12 mouse cellular contexts compared by ENCODE assay signal in the genomic region with DNA sequence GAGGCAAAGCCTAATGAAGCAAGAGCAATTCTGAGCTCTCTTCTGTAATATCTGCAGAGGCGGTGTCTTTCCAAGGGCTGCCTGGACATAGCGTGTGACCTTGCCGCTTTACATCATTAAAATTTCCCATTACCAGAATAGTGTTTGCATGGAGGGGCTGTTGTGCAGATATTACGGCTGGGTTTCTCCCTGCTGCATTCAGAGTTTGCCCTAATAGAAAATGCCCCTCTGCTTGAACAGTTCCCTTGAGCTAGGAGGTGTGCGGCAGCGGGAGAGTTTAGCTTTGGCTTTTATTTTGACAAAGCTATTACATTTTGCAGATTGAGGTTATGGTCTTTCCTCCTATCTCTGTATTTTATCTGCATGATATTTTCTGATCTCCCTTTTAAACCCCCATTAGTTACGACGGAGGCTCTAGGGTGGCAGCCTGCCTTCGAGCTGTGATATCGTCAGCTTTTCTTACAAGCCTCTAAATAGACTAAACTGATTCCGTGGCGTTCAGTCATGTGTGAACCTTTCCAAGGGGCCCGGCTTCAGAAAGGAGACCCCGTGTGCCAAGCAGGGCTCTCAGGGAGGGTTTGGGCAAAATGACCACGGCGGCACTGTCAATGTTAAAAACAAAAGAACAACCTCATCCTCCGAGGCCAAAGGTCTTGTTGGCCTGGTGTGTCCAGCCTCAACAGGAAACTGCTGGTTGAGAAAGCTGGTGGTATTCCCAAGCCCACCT.
A peak's percentile ranks its signal among the peaks of the same experiment; 100 is the strongest.
DNase-seq lines count a peak whose midpoint lies in the region; ATAC-seq lines count a peak whose summit lies in the region.
"Had no signal": no experiment of that assay in that cellular context is flagged by ENCODE, and none has a peak within 500 bp of the region (broad histone marks: within the 10 kb centered on the region; RNA-seq: fewer than 3 reads in every experiment).

No protein-coding gene starts in this region.

- H3K4me3 ChIP-seq in forebrain, embryonic 10.5 days: peak overlapping the region; percentile 17; the same call in 1 of the 2 replicates
- H3K4me3 ChIP-seq in hindbrain, embryonic 15.5 days: no peak overlapping the region
- H3K4me3 ChIP-seq in midbrain, embryonic 15.5 days: no peak overlapping the region
- H3K4me3 ChIP-seq: embryonic facial prominence, embryonic 12.5 days; heart, adult 2 months had no signal

- H3K27ac ChIP-seq in forebrain, embryonic 10.5 days: peak overlapping the region; percentile 82
- peak overlapping the region; percentile 66 for H3K27ac ChIP-seq in hindbrain, embryonic 15.5 days (replicated peaks)
- H3K27ac ChIP-seq in midbrain, embryonic 15.5 days: peak overlapping the region; percentile 82
- H3K27ac ChIP-seq: embryonic facial prominence, embryonic 12.5 days; heart, adult 2 months had no signal

- H3K4me2 ChIP-seq in hindbrain, embryonic 15.5 days: peak overlapping the region; percentile 29
- H3K4me2 ChIP-seq in midbrain, embryonic 15.5 days: peak overlapping the region; percentile 32; the same call in 1 of the 2 replicates
- H3K4me2 ChIP-seq: embryonic facial prominence, embryonic 12.5 days had no signal

- peak; percentile 6 to 10 for DNase-seq in cerebellum, postnatal 10 days
- DNase-seq in cerebellum, postnatal 36 days: no peak
- DNase-seq in forebrain, embryonic 10.5 days (ENCODE audit: extremely low spot score, low spot score): peak; percentile 27
- no peak for DNase-seq in right cerebral cortex, postnatal 36 days (ENCODE audit: low spot score in 2 of 2)
- no peak for DNase-seq in layer of hippocampus, postnatal 10 days (ENCODE audit: low spot score in 2 of 2)
- no peak for DNase-seq in T-cell, adult 2 months (ENCODE audit: low spot score)
- DNase-seq: heart, adult 2 months had no signal

- 33% methylated on average over 17 of the region's 17 CpGs for WGBS in forebrain, embryonic 10.5 days
- 13% methylated on average over 17 of the region's 17 CpGs for WGBS in hindbrain, embryonic 15.5 days
- 16% methylated on average over 17 of the region's 17 CpGs for WGBS in midbrain, embryonic 15.5 days

- H3K36me3 ChIP-seq in forebrain, embryonic 10.5 days (replicated peaks): no peaks in the 10 kb centered on the region
- no peaks in the 10 kb centered on the region for H3K36me3 ChIP-seq in hindbrain, embryonic 15.5 days
- no peaks in the 10 kb centered on the region for H3K36me3 ChIP-seq in midbrain, embryonic 15.5 days (replicated peaks)
- H3K36me3 ChIP-seq: embryonic facial prominence, embryonic 12.5 days; G1E had no signal

- no peaks in the 10 kb centered on the region for H3K9me3 ChIP-seq in forebrain, embryonic 10.5 days
- no peaks in the 10 kb centered on the region for H3K9me3 ChIP-seq in hindbrain, embryonic 15.5 days
- no peaks in the 10 kb centered on the region for H3K9me3 ChIP-seq in midbrain, embryonic 15.5 days
- H3K9me3 ChIP-seq: embryonic facial prominence, embryonic 12.5 days had no signal

- 0 out of 2 replicates have a peak overlapping the region, but pooled peaks have one; percentile 11 for H3K9ac ChIP-seq in hindbrain, embryonic 15.5 days
- H3K9ac ChIP-seq in midbrain, embryonic 15.5 days: peak overlapping the region; percentile 16; the same call in 1 of the 2 replicates
- H3K9ac ChIP-seq: embryonic facial prominence, embryonic 12.5 days had no signal

- 0 out of 2 replicates have a peak, but pooled peaks have one; percentile 31 for ATAC-seq in hindbrain, embryonic 15.5 days (ENCODE audit: low FRiP score, low read depth)
- peak; percentile 71; the same call in 1 of the 2 replicates for ATAC-seq in midbrain, embryonic 15.5 days (replicated peaks)
- ATAC-seq: lung, postnatal 0 days had no signal

- peaks cover 20% of the 10 kb centered on the region; the same call in 1 of the 2 replicates for H3K27me3 ChIP-seq in forebrain, embryonic 10.5 days (ENCODE audit: poor library complexity, severe bottlenecking)
- H3K27me3 ChIP-seq in hindbrain, embryonic 15.5 days: no peaks in the 10 kb centered on the region
- no peaks in the 10 kb centered on the region for H3K27me3 ChIP-seq in midbrain, embryonic 15.5 days (replicated peaks)
- H3K27me3 ChIP-seq: embryonic facial prominence, embryonic 12.5 days had no signal

- peaks cover 53% of the 10 kb centered on the region for H3K4me1 ChIP-seq in forebrain, embryonic 10.5 days
- H3K4me1 ChIP-seq in hindbrain, embryonic 15.5 days (replicated peaks): peaks cover 31% of the 10 kb centered on the region
- H3K4me1 ChIP-seq in midbrain, embryonic 15.5 days: peaks cover 39% of the 10 kb centered on the region

Comparison
In these comparisons a context has a peak if more than half of its experiments do, and no peak if none do; other contexts are left out.
1. DNase-seq: peak in cerebellum, postnatal 10 days (2 of 2) and forebrain, embryonic 10.5 days (single experiment); none in cerebellum, postnatal 36 days (0 of 2), right cerebral cortex, postnatal 36 days (0 of 2), layer of hippocampus, postnatal 10 days (0 of 2) and T-cell, adult 2 months (single experiment).
2. Peak in every context shown above with its lines, with median percentiles within 50 percentile points of each other: H3K27ac ChIP-seq.